Mouse (Mus musculus) kidney, postnatal 10 days (tissue): ENCODE measurements around the gene Clip2.

Source experiments
- DNase-seq: peaks from one replicate; pipeline ENCODE4 v3.0.0; 2021; ENCODE audit warnings: mixed read lengths

Gene Clip2

GRCm38 (mm10) chr5:134564272-134564671, 12.0 kb upstream of the Clip2 start:
- DNase-seq: no peak

GRCm38 (mm10) chr5:134560450-134561171, 8.4 kb upstream of the Clip2 start:
- no peak for DNase-seq

- DNase-seq: no peak
These were observed 7.8 kb upstream of the Clip2 start, which contains the start of gene Syna for GRCm38 (mm10) chr5:134560071-134560449. Gene Syna (minus strand): TSS chr5:134560171.

GRCm38 (mm10) chr5:134555463-134556164, 3.4 kb upstream of the Clip2 start:
- peak; percentile 95 for DNase-seq

GRCm38 (mm10) chr5:134553951-134554546, 1.8 kb upstream of the Clip2 start:
- no peak for DNase-seq

GRCm38 (mm10) chr5:134551233-134552109, 763 bp downstream of the Clip2 start:
- DNase-seq: peak; percentile 73

GRCm38 (mm10) chr5:134550836-134551232, 1.4 kb downstream of the Clip2 start:
- DNase-seq: no peak

- no peak for DNase-seq
These were observed 2.5 kb downstream of the Clip2 start for GRCm38 (mm10) chr5:134549640-134550168.

- peak; percentile 74 for DNase-seq
These were observed 3.9 kb downstream of the Clip2 start for GRCm38 (mm10) chr5:134548306-134548705.

- DNase-seq: no peak
These were observed 5.4 kb downstream of the Clip2 start for GRCm38 (mm10) chr5:134546790-134547189.

- DNase-seq: no peak
These were observed 7.0 kb downstream of the Clip2 start for GRCm38 (mm10) chr5:134545242-134545629.

- DNase-seq: peak; percentile 76
These were observed 7.6 kb downstream of the Clip2 start for GRCm38 (mm10) chr5:134544516-134545241.

- DNase-seq: peak; percentile 92
These were observed 10.6 kb downstream of the Clip2 start for GRCm38 (mm10) chr5:134541640-134542039.

GRCm38 (mm10) chr5:134540881-134541280, 11.4 kb downstream of the Clip2 start:
- peak; percentile 52 for DNase-seq

GRCm38 (mm10) chr5:134539891-134540290, 12.3 kb downstream of the Clip2 start:
- peak; percentile 90 for DNase-seq

GRCm38 (mm10) chr5:134536036-134536435, 16.2 kb downstream of the Clip2 start:
- no peak for DNase-seq

GRCm38 (mm10) chr5:134532417-134532816, 19.8 kb downstream of the Clip2 start:
- DNase-seq: no peak

- no peak for DNase-seq
These were observed 20.6 kb downstream of the Clip2 start for GRCm38 (mm10) chr5:134531585-134531984.

GRCm38 (mm10) chr5:134530830-134531229, 21.4 kb downstream of the Clip2 start:
- peak; percentile 53 for DNase-seq

GRCm38 (mm10) chr5:134528488-134528887, 23.7 kb downstream of the Clip2 start:
- peak; percentile 52 for DNase-seq

- peak; percentile 47 for DNase-seq
These were observed 26.1 kb downstream of the Clip2 start for GRCm38 (mm10) chr5:134525971-134526711.
